Mouse (Mus musculus): Measurements from ENCODE around the gene Tmigd3.

- no peak for TF ChIP-seq CTCF (IDR thresholded peaks at IDR 0.05; ENCODE audit: control insufficient read depth, insufficient read depth, insufficient read length)
- TF ChIP-seq FOSL1 (IDR thresholded peaks at IDR 0.05; ENCODE audit: insufficient read depth, low read length, poor library complexity, severe bottlenecking), result no peak
- TF ChIP-seq MAX (IDR thresholded peaks at IDR 0.05), result no peak
- TF ChIP-seq MYOD1 (IDR thresholded peaks at IDR 0.05; ENCODE audit: control insufficient read depth, insufficient read length, low read depth), result no peak
- no peak for TF ChIP-seq CEBPB (IDR thresholded peaks at IDR 0.05; ENCODE audit: low read depth)
- no peak for TF ChIP-seq USF1 (IDR thresholded peaks at IDR 0.05; ENCODE audit: low read depth)
- TF ChIP-seq MYOG (IDR thresholded peaks at IDR 0.05; ENCODE audit: control insufficient read depth, extremely low read depth, insufficient read length), result no peak
Observed at GRCm38 (mm10) chr3:105932240-105933071, 61.8 kb downstream of the Tmigd3 start, which contains the start of gene I830077J02Rik.
